Mouse (Mus musculus) urinary bladder, postnatal 4 days (tissue): ENCODE measurements around the gene Tnik.
A peak's percentile ranks its signal among the peaks of the same experiment; 100 is the strongest.

Source experiments
- DNase-seq, 2 experiments: peaks; one replicate each; pipeline ENCODE4 v3.0.0; 2021 to 2022; ENCODE audit warnings: low spot score in 2 of 2

The Tnik gene

DNA sequence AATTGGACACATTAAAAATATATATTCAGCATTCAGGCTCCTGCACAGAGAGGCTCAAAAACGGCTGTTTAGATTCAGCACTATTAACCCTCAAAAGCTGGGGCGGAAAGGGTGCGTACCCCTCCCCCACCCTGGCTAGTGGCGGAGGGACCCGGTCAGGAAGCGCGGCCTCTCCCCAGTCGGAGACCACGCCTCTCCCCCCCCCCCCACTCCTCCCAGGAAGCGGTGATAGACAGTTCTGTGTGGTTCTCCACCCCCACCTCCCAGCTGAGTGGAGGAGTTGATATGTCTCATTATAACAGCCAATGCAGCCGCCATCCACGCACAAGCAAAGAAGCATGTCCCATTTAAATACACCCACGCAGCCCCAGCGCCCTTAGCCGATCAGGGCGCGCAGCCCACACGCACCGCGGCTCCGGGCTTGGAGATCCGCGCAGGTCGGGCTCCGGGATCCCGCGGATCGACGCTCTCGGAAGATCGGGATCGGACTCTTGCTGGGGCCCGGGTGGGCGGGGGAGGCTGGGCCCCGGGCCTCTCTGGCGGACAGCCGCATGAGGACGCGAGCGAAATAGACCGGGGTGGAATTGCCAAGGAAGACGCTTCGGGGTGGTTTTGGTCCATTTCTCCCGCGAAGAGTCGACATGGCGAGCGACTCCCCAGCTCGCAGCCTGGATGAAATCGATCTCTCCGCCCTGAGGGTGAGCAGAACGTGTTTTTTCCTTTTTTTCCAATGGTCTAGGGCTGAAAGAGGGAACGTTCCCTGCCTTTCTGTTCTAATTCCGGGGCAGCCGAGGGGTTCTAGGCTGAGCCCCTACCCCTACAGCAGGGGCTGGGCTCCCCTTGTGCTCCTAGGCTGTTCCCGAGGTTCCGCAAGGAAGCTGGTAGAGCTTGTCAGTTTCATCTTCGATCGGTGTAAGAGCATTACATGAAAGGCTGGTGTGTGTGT lies at the start of gene Tnik:
TSS of gene Tnik (plus strand) at position 213 of the 946 bp plus-strand sequence.
- DNase-seq = peak in 1 of 2 experiments; percentile 61

DNA sequence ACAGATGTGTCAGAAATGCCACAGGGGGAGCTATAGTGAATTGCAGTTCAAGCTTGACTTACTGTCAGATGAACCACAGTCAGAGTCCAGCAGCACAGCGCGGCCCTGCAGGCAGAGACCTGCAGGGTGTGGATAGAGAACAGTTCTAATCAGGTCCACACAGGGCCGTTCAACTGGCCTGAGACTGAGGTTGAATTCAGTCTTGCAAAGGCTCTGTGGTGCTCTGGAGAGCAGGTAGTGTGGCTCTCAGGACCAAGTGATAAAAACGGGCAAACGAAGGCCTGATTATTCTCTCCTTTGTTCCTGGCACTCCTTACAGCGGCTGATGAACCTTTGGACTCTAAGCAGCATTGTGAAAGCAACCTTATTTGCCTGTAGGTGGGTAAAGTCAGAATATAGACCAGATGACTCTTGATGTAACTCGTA lies 48.1 kb upstream of the Tnik start:
- DNase-seq = no peak

GRCm38 (mm10) chr3:28217001-28217400 lies 46.0 kb upstream of the Tnik start:
- no peak for DNase-seq

DNA sequence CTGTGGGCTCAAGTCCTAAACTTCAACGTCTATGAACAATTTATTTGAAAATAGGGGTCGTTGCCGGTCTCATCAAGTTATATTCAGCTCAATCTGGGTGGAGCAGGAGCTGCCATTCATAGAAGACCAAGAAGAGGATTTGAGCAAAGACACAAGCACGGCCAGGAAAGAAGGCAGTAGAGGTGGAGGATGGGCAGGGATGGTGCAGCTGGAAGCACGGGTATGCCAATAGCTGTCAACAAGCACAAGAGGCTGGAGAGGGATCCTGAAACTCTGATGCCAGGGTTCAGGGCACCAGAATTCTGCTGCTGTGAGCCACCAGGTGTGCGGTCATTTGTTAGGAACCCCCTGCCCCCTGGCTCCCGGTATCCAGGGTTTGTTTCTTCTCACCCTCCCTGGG lies 43.5 kb upstream of the Tnik start:
- no peak for DNase-seq

DNA sequence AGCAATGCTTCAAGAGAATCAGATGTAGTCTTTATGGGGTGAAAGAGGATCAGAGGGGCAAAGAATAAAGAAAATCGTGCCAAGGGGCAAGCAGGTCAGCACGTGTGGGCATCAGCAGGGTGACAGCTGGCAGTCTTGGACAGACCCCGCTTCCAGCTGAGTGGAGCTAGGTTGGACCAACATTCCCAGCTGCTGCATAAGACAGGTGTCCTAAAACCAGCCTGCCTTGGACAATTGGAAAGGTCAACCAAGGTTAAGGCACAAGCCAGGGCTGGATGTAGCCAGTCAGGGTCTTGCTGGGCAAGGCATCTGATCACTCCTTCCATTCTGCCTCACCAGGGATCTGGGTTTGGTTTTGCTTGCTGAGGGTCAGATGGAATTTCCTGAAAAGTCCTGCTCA lies 43.0 kb upstream of the Tnik start:
- no peak for DNase-seq

DNA sequence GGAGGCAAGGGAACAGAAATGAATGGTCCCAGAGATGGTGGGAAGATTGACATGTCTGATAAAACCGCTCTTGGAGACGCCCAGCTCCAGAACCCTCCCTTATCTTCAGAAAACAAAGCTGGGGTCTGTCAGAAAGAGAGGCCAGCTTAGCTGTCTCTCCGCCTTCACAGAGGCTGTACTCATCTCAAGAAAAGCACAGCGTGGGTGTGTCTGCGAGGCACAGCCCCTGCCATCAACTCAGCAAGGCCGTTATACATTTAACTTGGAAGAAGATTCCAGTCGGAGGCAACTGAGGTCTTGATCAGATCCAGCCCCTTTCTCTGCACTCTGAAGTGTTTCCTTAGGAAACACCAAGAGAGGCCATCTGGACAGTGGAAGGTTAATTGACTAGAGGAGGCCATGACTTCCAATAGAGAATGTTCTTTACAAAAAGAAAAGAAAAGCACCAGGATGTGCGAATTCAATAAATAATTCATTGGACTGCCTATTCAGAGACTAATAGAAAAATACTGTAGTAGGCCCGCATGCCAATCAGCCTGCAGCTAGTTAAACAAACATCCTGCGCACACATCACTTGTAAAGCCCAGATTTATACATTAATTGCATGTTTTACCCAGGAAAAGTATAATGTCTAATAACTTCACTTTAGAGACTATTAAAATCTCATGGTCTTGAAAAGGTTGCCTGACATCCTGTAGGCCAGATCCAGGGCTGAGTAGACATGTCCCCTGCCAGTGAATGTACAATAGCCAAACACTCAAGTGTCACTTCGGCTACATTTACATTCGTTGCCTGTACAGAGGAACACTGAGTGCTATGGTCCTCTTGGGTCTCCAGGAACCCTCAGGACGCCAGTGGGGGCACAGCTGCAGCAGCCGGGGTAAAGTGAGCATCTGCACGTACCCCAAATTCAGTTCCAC lies 38.3 kb upstream of the Tnik start:
- DNase-seq = no peak

DNA sequence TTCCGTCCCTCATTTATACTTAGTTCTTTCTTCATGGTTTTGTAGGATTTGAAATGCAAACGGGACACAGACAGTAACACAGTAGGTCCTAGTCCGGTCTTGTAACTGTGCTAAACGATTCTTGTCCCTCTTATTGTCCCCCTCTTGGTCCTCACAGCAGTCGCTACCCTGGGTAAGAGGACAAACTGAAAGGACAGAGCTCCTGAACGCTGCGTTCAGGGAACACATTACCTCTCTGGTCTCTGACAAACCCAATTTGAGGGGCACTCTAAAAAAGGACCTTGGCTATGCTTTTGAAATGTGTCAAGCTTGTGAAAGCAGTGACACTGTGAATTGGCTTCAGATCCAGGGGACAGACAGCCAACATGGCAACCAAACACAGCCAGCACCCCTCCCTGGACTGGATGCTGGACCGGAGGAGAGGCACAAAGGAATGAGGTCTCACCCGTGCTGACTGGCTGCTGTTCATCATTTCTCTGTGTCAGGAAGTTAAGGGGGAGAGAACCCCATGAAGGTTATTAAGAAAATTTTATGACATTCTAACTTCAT lies 37.6 kb upstream of the Tnik start:
- DNase-seq = no peak

- no peak for DNase-seq
These were observed 36.8 kb upstream of the Tnik start for GRCm38 (mm10) chr3:28226181-28226580.

DNA sequence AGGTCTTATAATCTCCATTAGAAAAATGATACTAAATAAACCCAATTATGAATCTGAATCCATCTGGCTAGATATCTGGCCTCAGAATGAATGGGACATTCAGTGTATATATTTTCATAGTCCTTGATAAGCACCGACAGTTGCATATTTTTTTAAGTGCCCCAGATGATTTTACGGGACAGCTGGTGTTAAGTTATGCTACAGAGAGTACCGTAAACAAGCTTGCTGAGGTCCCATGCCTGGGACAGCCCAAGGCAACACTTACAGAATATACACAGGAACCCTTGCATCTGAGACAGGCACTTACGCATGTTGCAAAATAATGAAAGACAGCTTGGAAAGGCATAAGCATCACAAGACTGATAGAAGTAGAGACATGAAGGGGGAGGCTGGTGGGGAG lies 34.1 kb upstream of the Tnik start:
- no peak for DNase-seq

GRCm38 (mm10) chr3:28229503-28229902 lies 33.5 kb upstream of the Tnik start:
- DNase-seq = no peak

DNA sequence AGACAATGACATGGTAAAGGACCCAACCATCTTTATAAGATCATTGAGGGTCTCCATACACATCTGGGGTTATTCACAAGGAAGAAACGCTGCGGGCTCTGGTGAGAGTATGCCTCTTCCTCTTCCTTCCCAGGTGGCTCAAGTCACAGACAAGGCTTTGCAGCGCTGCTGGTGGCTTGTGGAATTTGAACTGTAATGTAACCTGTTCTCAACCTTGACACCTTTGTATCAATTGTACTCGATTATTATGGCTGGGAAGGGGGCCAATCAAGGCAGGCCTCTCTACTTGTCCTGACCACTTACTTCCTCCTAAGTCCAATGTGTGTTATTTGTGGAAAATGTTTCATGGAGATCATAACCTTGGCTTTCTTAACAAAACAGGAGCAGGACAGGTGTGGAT lies 30.1 kb upstream of the Tnik start:
- DNase-seq = no peak

DNA sequence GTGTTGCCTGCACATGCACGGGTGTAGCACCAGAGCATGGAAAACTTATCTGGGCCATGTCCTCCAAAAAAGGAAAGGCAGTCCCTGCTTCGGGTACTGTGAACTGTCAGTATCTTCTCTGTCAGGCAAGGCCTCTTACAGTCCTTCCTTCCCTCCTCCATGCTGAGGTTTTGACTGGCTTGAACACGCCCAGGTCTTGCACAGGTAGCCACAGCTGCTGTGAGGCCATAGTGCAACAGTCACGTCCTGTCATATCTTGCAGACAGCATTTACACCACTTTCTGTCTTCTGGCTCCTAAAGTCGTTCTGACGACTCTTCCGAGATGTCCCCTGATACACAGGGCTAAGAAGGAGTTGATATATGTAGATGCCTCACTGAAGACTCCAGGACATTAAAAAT lies 28.8 kb upstream of the Tnik start:
- DNase-seq = no peak

DNA sequence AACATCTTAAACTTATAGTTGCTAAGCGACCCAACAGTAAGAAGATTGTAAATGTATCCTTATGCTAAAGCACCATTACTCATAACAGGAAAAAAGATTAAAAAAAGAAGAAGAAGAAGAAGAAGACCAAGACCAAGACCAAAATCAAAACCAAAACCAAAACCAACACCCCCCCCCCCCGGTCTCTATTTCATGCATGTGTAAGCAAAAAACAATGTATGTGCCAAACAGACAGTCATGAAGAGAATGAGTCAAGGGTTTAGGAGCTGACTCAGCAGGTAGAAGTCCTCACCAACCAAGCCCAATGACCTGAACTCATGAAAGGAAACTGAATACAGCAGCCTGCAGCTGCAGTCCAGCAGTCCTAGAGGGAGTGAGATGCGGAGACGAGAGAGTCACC lies 26.3 kb upstream of the Tnik start:
- no peak for DNase-seq

GRCm38 (mm10) chr3:28238136-28238535 lies 24.9 kb upstream of the Tnik start:
- DNase-seq = no peak

DNA sequence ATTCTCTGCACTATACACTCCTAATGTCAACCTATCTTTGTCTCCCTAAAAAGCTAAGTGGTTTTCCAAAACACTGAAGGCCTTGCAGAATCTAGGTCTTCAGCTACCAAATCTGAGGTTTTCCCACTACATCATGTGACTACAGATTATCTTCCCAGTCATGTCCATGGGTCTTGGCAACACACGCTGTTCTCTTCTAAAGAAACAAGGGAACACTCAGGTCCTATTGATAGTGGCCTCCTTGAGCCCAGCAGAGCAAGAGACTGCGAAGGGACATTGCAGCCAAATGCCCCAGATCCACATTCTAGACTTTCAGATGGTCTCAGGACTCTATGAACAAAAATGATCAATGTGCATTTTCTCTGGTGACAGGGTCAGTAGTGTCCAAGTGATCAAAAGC lies 20.5 kb upstream of the Tnik start:
- no peak for DNase-seq

- no peak for DNase-seq
These were observed 18.6 kb upstream of the Tnik start for GRCm38 (mm10) chr3:28244244-28244890.

DNA sequence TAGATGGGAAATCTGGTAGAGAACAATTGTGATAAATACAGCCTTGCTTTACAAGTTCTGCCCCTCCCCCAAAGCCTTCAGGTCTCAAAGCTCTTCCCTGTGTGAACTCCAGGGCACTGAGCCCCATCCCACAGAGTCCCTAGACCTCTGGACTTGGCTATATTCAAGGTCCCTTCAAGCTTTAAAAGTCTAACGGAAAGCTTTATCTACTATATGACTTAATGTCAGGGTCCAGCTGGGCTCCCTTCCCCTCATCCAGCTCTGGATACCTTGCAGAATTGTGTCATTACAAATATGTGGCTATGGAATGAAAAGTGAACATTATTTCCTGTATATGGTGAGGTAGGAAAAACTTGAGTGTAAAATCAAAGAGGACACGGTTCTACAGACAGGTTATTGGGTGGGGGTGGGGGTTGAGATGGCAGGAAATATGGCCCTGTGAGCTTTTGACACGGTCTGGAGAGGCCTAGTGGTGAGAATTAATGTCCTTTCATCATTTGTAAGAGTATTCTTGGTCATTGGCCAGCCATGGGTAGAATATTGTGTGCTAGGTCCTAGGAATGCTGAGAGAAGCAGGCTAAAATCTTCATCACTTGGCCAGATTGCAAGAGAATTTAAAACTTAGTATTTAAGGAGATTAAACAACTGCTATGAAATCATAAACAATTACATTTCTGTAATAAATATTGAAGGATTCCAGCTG lies 14.6 kb upstream of the Tnik start:
- no peak for DNase-seq

DNA sequence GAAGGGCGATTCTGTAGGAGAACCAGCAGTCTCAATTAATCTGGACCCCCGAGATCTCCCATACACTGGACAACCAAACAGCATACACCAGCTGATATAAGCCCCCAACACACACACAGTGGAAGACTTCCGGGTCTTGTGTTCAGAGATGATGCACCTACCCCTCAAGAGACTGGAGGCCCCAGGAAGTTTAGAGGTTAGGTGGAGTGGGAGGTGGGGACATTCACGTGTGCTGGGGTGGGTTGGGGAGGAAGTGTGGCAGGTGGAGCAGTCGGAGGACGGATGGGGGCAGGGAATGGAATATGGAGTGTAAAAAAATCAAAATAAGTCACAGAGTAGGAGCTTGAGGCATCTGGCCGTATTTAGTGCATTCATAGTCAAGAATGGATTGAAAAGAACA lies 7.3 kb upstream of the Tnik start:
- DNase-seq = no peak

- peak; percentile 70 to 73 for DNase-seq
These were observed 528 bp upstream of the Tnik start for GRCm38 (mm10) chr3:28262371-28263001.

DNA sequence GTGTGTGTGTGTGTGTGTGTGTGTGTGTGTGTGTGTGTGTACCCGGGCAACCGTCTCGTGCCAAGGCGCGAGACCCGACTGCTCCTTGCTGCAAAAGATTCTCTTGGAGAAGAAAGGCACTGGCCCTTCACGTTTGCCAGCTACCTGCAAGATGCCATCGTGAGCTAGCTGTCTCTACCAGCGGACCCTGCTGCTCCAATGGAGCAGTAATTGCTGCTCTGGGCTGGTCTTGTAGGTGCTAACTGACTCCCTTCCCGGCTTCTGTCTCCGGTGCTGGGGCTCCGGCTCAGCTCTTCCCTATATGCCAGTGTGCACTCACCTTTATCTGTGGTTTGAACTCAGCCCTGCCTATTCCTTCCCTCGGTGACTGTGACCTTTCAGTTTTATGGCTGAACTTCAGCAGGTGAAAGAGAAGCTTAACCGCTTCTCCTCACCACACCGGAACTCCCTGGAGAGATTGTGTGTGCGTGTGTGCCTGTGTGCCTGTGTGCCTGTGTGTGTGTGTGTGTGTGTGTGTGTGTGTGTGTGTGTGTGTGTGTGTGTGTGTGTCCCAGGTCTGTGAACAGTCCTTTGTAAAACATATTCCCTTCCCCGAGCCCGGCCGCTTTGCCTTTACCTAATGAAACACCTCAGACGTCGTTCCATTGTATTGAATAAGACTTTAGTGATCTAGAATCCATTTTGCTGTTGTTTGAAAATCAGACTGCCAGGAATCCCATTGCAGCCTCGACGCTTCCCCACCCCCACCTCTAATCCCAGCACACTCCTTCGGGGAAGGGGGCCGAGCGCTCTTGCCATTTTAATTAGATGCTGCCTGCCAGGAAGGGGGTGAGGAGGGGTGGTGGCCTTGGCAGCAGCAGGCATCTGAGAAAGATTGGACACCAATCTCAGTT lies 1.2 kb downstream of the Tnik start:
- DNase-seq = no peak
